Mouse (Mus musculus) E14TG2a.4 (cell line): ENCODE data around the gene Nceh1.

Experiments
- CTCF ChIP-seq: conservative IDR thresholded peaks from 2 replicates; pipeline ENCODE4 v1.5.1; 2014; ENCODE audit warnings: low read length
- POU5F1 ChIP-seq: IDR thresholded peaks from 2 replicates; pipeline ENCODE4 v1.6.1; 2014; ENCODE audit warnings: low read length, borderline replicate concordance

GRCm38 (mm10) chr3:27300451-27300850, 117.7 kb downstream of the Nceh1 start:
- TF ChIP-seq CTCF = no peak
- TF ChIP-seq POU5F1 = no peak
